Mouse (Mus musculus): ENCODE results near the gene Zfp12.
A peak's percentile ranks its signal among the peaks of the same experiment; 100 is the strongest.

Gene Zfp12

DNA sequence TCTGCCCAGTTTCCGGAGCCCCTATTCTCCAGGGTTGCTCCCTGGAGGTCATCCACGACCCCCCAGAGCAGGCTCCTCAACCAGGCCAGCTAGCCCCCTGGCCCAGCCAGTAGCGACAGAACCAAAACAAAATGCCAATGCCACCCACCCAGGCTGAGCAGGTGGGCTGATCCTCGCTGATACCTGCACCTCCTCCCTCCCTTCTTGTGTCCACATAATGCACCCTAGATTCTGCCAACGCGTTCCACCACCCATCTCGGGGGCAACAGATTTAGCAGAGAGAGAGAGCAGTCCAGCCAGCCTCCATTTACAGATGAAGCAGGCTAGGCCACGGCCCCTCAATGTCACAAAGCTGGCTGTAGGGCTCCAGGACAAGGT lies 34.0 kb downstream of the Zfp12 start:
- DNase-seq, result no peak

GRCm38 (mm10) chr5:143269363-143270150 lies 34.6 kb downstream of the Zfp12 start, which contains the start of gene Zfp316:
Gene Zfp316 (minus strand): TSS chr5:143270022.
- peak; percentile 43 for DNase-seq

DNA sequence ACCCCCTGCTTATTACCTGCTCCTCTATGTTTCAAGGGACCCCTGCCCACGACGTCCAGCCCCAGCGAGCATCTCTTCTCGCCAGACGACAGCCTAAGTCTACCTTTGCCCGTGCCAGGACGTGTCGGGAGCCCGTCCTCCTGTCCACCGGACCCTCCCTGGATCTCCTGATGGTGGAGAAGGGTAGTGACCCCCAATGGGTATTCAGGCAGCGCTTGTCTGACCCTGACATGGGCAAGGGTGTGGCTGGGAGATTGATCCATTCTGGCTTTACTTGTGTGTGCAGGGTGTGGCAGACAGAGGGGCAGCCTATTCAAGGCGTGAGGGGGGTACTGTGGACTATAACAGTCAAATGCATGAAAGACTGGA lies 35.2 kb downstream of the Zfp12 start:
- no peak for DNase-seq

DNA sequence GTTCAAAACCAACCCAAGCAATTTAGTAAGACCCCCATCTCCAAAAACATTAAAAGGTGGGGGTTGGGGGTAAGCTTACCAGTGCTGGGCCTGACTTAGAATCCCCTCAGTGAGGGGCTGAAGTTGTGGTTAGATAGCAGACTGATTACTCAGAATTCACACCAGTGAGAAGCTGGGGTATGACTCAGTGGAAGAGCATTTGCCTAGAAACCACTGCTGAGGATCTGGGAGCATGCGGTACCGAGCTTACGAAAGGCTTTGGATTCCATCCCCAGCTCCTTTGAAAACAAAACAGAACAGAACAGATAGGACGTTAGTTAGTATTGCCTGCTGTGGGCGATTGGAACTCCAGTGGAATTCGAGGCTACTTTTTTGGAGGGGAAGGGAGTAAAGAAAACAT lies 36.7 kb downstream of the Zfp12 start:
- no peak for DNase-seq

DNA sequence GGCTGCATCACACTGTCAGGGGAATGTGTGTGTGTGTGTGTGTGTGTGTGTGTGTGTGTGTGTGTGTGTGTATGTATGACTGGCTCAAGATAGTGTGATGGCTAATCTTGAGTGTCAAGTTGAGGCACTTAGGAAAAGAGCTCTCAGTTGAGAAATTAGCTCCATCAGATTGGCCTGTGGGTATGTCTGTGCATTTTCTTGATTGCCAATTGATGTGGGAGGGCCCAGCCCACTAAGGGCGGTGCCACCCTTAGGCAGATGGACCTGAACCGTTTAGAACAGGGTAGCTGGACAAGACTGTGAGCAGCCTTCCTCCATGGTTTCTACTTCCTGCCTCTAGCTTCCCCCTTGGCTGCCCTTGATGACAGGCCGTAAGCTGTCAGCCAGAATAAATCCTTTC lies 37.1 kb downstream of the Zfp12 start:
- no peak for DNase-seq

- DNase-seq, result no peak
Measured at GRCm38 (mm10) chr5:143272540-143273330, 37.8 kb downstream of the Zfp12 start.

- no peak for DNase-seq
Measured at GRCm38 (mm10) chr5:143275761-143276160, 40.8 kb downstream of the Zfp12 start.

- DNase-seq, result no peak
Measured at GRCm38 (mm10) chr5:143279247-143279646, 44.3 kb downstream of the Zfp12 start.

DNA sequence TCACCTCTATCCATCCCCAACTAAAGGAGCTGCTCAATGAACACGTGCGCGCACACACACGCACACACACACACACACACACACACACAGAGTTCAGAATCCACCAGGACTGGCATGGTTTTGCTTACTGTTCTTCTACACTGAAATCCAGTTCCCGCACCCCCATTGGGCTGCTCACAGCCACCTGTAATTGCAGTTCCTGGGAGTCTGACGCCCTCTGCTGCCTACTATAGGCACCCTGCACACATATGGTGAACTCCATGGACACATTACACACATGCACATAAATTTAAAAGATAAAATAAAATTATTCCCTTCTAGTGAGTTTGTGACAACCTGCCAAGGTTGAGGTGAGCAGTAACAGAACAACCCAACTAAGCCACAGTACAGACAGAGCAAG lies 49.8 kb downstream of the Zfp12 start:
- DNase-seq, result no peak

DNA sequence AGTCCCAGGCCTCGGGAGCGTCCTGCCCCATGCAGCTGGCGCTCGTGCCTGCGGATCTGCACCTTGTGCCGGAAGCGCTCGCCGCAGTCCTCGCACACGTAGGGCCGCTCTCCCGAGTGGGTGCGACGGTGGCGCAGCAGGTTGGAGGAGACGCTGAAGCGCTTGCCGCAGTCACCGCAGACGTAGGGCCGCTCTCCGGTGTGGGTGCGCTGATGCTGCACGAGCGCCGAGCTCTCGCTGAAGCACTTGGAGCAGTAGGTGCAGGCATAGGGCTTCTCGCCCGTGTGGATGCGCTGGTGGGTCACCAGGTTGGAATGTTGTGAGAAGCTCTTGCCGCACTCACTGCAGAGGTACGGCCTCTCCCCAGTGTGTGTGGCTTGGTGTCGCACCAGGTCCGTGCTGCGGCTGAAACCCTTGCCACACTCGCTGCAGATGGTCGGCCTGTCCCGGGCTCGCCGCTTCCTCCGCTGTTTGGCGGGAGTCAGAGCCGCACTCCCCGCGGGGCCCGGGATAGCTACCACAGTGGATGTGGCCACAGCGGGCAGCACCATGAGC lies 52.9 kb downstream of the Zfp12 start:
- peak; percentile 26 for DNase-seq

- DNase-seq, result no peak
Measured at GRCm38 (mm10) chr5:143288378-143288911, 53.5 kb downstream of the Zfp12 start.

DNA sequence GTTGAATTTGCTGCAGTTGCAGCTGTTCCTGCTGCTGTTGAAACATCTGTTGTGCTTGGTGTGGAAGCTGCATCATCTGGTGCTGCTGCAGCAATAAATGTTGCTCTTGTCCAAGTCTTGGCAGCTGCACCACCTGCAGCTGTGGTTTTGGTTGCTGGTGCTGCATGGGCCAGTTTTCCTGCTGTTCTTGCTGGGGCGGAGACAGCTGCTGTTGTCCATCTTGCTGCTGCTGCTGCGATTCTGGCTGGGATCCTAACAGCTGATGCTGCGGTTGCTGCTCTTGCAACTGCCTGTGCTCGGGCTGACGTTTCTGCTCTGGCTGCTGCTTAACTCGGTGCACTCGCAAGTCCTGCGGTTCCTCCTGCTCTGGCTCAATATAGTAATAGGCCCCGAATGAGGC lies 54.3 kb downstream of the Zfp12 start:
- DNase-seq, result no peak

- DNase-seq, result no peak
Measured at GRCm38 (mm10) chr5:143292879-143293278, 57.9 kb downstream of the Zfp12 start.

DNA sequence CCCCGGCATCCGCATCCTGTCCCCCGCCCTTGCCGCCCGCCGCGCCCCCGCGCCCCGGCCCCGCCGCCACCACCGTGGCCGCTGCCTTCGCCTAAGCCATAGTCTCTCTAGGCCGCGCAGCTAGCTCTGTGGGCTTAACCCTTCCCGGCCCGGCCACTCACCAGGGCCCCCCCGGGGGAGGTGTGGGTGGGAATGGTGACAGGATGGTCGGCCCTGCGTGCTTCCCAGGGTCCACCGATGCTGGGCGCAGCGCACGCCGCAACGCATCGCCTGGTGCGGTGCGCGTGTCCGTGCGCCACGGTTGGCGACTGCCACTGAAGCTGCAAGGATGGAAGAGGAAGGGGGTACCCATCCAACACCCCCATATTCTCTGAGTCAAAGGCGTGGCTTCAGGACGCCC lies 58.4 kb downstream of the Zfp12 start, which contains the start of gene Zfp853:
Zfp853 (minus strand) TSS at position 220 of the 400 bp plus-strand sequence.
- no peak for DNase-seq

- DNase-seq, result no peak
Measured at GRCm38 (mm10) chr5:143294862-143295261, 59.9 kb downstream of the Zfp12 start.

DNA sequence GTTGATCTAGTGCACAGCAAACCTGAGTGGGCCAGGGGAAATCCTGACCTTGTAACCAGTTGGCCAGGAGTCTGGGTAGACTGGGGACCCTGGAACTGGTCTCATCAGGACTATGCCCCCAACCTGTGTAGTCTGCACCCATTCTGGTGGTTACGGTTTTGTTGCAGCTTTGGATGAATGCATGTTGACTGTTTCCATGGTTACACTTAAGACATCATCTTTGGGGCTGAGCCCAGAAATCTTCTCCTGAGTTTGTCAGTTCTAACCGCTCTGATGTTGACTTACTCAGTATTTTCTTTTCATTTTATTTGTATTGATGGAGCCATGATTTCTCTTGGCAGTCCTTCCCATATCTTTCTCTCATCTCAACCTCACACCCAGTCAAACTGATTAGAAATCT lies 60.4 kb downstream of the Zfp12 start:
- DNase-seq, result no peak

GRCm38 (mm10) chr5:143297986-143298385 lies 63.0 kb downstream of the Zfp12 start:
- no peak for DNase-seq

DNA sequence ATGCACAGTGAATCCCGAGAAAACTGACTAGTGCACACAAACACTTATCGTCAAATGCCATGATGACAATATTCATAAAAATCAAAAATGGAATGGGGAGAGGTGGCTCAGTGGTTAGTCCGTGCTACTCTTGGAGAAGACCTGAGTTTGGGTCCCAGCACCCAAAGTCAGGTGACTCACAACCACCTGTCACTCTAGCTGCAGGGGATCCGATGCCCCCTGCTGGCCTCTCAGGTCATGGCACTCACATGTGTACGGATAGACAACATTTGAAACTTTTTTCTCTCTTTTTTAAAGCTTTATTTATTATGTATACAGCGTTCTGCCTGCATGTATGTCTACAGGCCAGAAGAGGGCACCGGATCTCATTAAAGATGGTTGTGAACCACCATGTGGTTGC lies 63.4 kb downstream of the Zfp12 start:
- DNase-seq, result no peak
